Mouse (Mus musculus) forebrain, embryonic 16.5 days (tissue): ENCODE data around the gene Faah. TPM values are rescaled to one million over a fixed set of nuclear protein-coding genes. Genes with fewer than 3 reads are reported as not detected.

Experiments
- ATAC-seq: fragments of 200-750 bp; cut with Nextera tagmentation; 2 replicates; pipeline ENCODE4 v1.8.0; 2017; ENCODE audit warnings: mild to moderate bottlenecking, moderate library complexity
- H3K27ac ChIP-seq: fragments of 300-500 bp; sonication (generic); 2 replicates; pipeline ENCODE4 v1.5.1; 2014; ENCODE audit warnings: low read length, control low read depth
- H3K27me3 ChIP-seq: fragments of 300-500 bp; sonication (generic); replicated peaks from 2 replicates; pipeline ENCODE4 v1.6.1; 2014; ENCODE audit warnings: low read length; ENCODE audit not compliant: control insufficient read depth, insufficient read depth
- H3K36me3 ChIP-seq: fragments of 300-500 bp; sonication (generic); 2 replicates; pipeline ENCODE4 v1.6.1; 2014; ENCODE audit not compliant: control insufficient read depth, insufficient read depth
- H3K4me1 ChIP-seq: fragments of 300-500 bp; sonication (generic); replicated peaks from 2 replicates; pipeline ENCODE4 v1.6.1; 2014; ENCODE audit warnings: low read length; ENCODE audit not compliant: control insufficient read depth, insufficient read depth
- H3K4me2 ChIP-seq: fragments of 300-500 bp; sonication (generic); 2 replicates; pipeline ENCODE4 v1.6.1; 2014; ENCODE audit warnings: mild to moderate bottlenecking, low read length, control low read depth
- H3K4me3 ChIP-seq: fragments of 300-500 bp; sonication (generic); replicated peaks from 2 replicates; pipeline ENCODE4 v1.5.1; 2014; ENCODE audit warnings: mild to moderate bottlenecking, low read length, control low read depth
- H3K9ac ChIP-seq: fragments of 300-500 bp; sonication (generic); replicated peaks from 2 replicates; pipeline ENCODE4 v1.6.1; 2014; ENCODE audit warnings: low read depth, low read length, control low read depth
- H3K9me3 ChIP-seq: fragments of 300-500 bp; sonication (generic); 2 replicates; pipeline ENCODE4 v1.6.1; 2016; ENCODE audit warnings: low read length; ENCODE audit not compliant: control insufficient read depth
- WGBS: fragments of 180-500 bp; shearing (Covaris S2); extraction: QIAGEN DNeasy Blood & Tissue Kit; methylation state at CpG from one replicate; pipeline ENCODE4 v1.1.7; 2014; 5-methylcytosine and 5-hydroxymethylcytosine counted together
- polyA plus RNA-seq: library from polyadenylated mRNA; unstranded; fragments of >200 nt; fragmentation: Nextera tagmentation; extraction: Ambion mirVana; gene quantifications from 2 replicates; pipeline ENCODE4 v1.2.1, GENCODE M21; 2015

Faah gene
- polyA plus RNA-seq, 1 experiment from 2014 or later = 17.1 TPM

- Histone ChIP-seq H3K27ac (no peak overlapping the region), H3K4me2 (no peak overlapping the region), H3K36me3 (no peaks in the 10 kb centered on the region), H3K9ac (no peak overlapping the region), H3K9me3 (no peaks in the 10 kb centered on the region), H3K27me3 (no peaks in the 10 kb centered on the region), H3K4me3 (no peak overlapping the region), H3K4me1 (0 out of 2 replicates have a peak, but pooled peaks cover under 1% of the 10 kb centered on the region)
- WGBS = 95% methylated on average over 1 of the region's 1 CpGs
- no peak for ATAC-seq
Measured at GRCm38 (mm10) chr4:116047681-116048080, 30.0 kb upstream of the Faah start.

- Histone ChIP-seq H3K4me2 (no peak overlapping the region), H3K4me1 (no peaks in the 10 kb centered on the region), H3K27me3 (no peaks in the 10 kb centered on the region), H3K27ac (no peak overlapping the region), H3K4me3 (no peak overlapping the region), H3K9me3 (no peaks in the 10 kb centered on the region), H3K36me3 (no peaks in the 10 kb centered on the region), H3K9ac (no peak overlapping the region)
- 94% methylated on average over 2 of the region's 2 CpGs for WGBS
- no peak for ATAC-seq
Measured at GRCm38 (mm10) chr4:116046604-116047003, 28.9 kb upstream of the Faah start.

GRCm38 (mm10) chr4:116042186-116042585 lies 24.5 kb upstream of the Faah start:
- no peaks in the 10 kb centered on the region for H3K9me3 ChIP-seq
- 81% methylated on average over 3 of the region's 3 CpGs for WGBS
- no peak overlapping the region for H3K9ac ChIP-seq
- no peak overlapping the region for H3K4me2 ChIP-seq
- ATAC-seq = no peak
- no peaks in the 10 kb centered on the region for H3K27me3 ChIP-seq
- no peaks in the 10 kb centered on the region for H3K36me3 ChIP-seq
- no peaks in the 10 kb centered on the region for H3K4me1 ChIP-seq
- no peak overlapping the region for H3K4me3 ChIP-seq
- H3K27ac ChIP-seq = no peak overlapping the region

- H3K4me2 ChIP-seq = no peak overlapping the region
- no peak for ATAC-seq
Measured at GRCm38 (mm10) chr4:116040466-116040865, 22.7 kb upstream of the Faah start.

GRCm38 (mm10) chr4:116033374-116033773 lies 15.6 kb upstream of the Faah start:
- Histone ChIP-seq H3K9ac (no peak overlapping the region), H3K9me3 (no peaks in the 10 kb centered on the region), H3K27me3 (no peaks in the 10 kb centered on the region), H3K27ac (no peak overlapping the region), H3K4me2 (no peak overlapping the region), H3K4me3 (no peak overlapping the region), H3K36me3 (no peaks in the 10 kb centered on the region), H3K4me1 (no peaks in the 10 kb centered on the region)
- WGBS = 85% methylated on average over 5 of the region's 5 CpGs
- no peak for ATAC-seq

More at GRCm38 (mm10) chr4:116040466-116040865, 22.7 kb upstream of the Faah start:
- no peaks in the 10 kb centered on the region for H3K4me1 ChIP-seq
- H3K4me3 ChIP-seq = no peak overlapping the region
- no peak overlapping the region for H3K9ac ChIP-seq
- WGBS = 95% methylated on average over 2 of the region's 2 CpGs
- H3K36me3 ChIP-seq = no peaks in the 10 kb centered on the region
- H3K27ac ChIP-seq = no peak overlapping the region
- H3K27me3 ChIP-seq = no peaks in the 10 kb centered on the region
- H3K9me3 ChIP-seq = no peaks in the 10 kb centered on the region

GRCm38 (mm10) chr4:116032906-116033305 lies 15.2 kb upstream of the Faah start:
- ATAC-seq = no peak
- 89% methylated on average over 9 of the region's 9 CpGs for WGBS
- H3K4me3 ChIP-seq = no peak overlapping the region

GRCm38 (mm10) chr4:116017300-116017901 lies 325 bp downstream of the Faah start:
- Histone ChIP-seq H3K27ac (no peak overlapping the region), H3K9me3 (no peaks in the 10 kb centered on the region), H3K27me3 (peaks cover 27% of the 10 kb centered on the region), H3K9ac (peak overlapping the region; percentile 78), H3K4me1 (peaks cover 7% of the 10 kb centered on the region), H3K4me2 (peak overlapping the region; percentile 97), H3K4me3 (peak overlapping the region; percentile 71), H3K36me3 (no peaks in the 10 kb centered on the region)
- ATAC-seq = peak; percentile 89
- WGBS = under 1% methylated on average over 60 of the region's 60 CpGs

More at GRCm38 (mm10) chr4:116032906-116033305, 15.2 kb upstream of the Faah start:
- Histone ChIP-seq H3K27me3 (no peaks in the 10 kb centered on the region), H3K27ac (no peak overlapping the region), H3K4me1 (no peaks in the 10 kb centered on the region), H3K4me2 (no peak overlapping the region), H3K36me3 (no peaks in the 10 kb centered on the region), H3K9me3 (no peaks in the 10 kb centered on the region), H3K9ac (no peak overlapping the region)

GRCm38 (mm10) chr4:116016862-116017299 lies 845 bp downstream of the Faah start:
- peak overlapping the region; percentile 97 for H3K4me2 ChIP-seq
- no peak overlapping the region for H3K27ac ChIP-seq
- ATAC-seq = no peak; the same call in 1 of the 2 replicates
- H3K9ac ChIP-seq = peak overlapping the region; percentile 78
- peaks cover 7% of the 10 kb centered on the region for H3K4me1 ChIP-seq
- H3K9me3 ChIP-seq = no peaks in the 10 kb centered on the region
- peak overlapping the region; percentile 71 for H3K4me3 ChIP-seq
- H3K36me3 ChIP-seq = no peaks in the 10 kb centered on the region
- WGBS = 11% methylated on average over 16 of the region's 16 CpGs
- peaks cover 27% of the 10 kb centered on the region for H3K27me3 ChIP-seq

GRCm38 (mm10) chr4:116016396-116016795 lies 1.3 kb downstream of the Faah start:
- WGBS = 55% methylated on average over 3 of the region's 3 CpGs
- H3K27me3 ChIP-seq = peaks cover 27% of the 10 kb centered on the region
- H3K4me1 ChIP-seq = peaks cover 7% of the 10 kb centered on the region
- no peaks in the 10 kb centered on the region for H3K9me3 ChIP-seq
- H3K27ac ChIP-seq = no peak overlapping the region
- H3K4me2 ChIP-seq = peak overlapping the region; percentile 97
- H3K4me3 ChIP-seq = peak overlapping the region; percentile 71
- H3K36me3 ChIP-seq = no peaks in the 10 kb centered on the region
- no peak for ATAC-seq
- H3K9ac ChIP-seq = no peak overlapping the region
